Mouse (Mus musculus) spleen, adult 18-20 months (tissue): Measurements from ENCODE around the gene Olfr1012.
"Not testable (repeated sequence)": the region's sequence is repeated elsewhere in the genome, so short reads cannot be mapped to it uniquely, and the experiment has no call there.

Experiments used
- DNase-seq, 2 experiments: peaks; one replicate each; pipeline ENCODE4 v3.0.0; 2022; ENCODE audit warnings: mixed read lengths in 2 of 2

Gene Olfr1012

DNA sequence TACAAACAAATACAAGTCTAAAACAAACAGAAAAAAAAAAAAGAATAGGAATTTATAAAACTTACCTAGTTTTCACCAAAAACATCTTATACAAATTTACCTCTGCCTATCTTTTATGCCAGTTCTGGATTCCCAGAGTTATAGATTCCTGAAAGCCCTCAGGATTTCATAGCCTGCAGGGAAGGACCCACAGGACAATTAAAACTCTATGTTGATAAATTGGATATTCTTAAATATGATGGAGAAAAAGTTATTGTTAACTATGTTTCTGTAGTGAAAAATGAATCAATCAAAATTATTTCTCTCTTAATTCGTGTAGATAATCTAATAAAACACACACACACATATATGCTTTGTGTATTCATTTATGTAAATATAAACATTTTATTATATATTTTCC is at the start of gene Olfr1012:
Gene Olfr1012 (minus strand): TSS at position 101 of the 400 bp plus-strand sequence.
- DNase-seq, result no peak

DNA sequence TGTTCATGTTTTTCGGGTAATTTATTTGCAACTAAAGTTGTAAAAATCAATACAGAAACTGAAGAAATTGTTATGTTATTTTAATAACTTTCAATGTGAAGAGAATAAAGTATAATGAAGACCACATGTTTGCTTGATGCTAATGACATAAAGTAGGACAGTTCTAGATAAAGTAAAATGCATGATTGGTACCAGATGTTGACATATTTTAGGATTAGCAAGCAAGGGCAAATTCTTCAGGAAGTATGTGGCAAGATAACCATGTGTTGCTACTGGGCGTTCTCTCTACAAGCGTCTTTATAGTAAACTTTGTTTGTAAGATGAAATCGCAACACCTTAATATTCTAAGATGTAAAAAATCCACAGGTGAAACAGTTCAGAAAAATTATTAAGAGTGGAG is 41.9 kb upstream of the Olfr1012 start:
- DNase-seq, result no peak

DNA sequence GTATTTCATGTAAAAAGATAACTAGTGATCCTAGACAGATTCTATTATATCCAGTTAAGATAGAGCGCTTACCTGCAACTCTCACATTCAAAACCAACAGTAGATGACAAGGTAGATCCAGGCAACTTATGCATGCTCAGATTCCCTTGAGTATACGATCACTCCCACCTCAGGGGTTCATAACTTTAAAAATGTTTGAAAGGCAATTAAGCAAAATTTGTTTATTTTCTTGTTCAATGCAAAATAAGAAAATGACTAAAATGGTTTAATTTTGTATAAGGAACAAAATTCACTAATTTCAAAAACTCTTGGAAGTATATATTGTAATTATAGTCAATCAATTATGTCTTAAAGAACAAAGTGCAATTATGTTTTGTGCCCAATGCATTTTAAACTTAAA is 39.9 kb upstream of the Olfr1012 start, which contains the start of gene Olfr1016:
Gene Olfr1016 (minus strand): TSS at position 101 of the 400 bp plus-strand sequence.
- no peak for DNase-seq

DNA sequence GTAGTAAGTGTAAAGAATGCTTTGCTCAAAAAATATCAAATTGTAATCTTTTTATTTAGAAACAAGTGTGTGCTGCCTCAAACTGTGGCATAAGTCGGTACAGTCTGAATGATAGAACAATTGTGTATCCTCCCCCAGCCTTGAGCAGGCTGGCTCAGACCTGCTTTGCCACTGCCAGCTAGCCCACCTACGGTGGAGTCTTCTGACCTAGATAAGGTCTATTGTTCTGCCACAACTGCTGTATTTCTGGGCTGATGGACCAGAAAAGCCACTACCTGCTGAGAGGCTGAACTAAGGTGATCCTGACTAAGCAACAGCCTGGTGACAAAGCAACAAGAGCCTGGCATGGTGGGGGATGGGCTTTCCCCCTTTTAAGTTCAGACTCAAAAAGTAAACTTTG is 29.8 kb upstream of the Olfr1012 start:
- DNase-seq, result no peak

DNA sequence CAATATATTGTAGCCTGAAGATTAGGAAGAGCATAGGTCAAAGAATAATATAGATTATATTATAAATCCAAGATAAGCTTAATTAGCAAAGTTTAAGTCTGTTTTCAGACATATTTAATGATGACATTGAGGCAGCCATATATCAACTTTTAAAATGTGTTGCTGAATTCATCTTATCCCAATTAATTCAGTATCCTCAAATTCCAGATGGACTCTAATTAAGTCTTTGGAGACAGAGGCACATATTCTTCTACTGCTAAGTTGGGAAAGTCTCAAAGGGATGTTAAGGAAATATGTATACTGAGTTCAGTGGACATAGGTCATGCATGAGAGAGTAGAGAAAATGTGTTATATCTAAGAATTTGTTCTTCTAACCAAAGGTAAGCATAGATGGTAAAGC is 19.2 kb upstream of the Olfr1012 start, which contains the start of gene Olfr1015:
Gene Olfr1015 (plus strand): TSS at position 301 of the 400 bp plus-strand sequence.
- DNase-seq, result no peak

DNA sequence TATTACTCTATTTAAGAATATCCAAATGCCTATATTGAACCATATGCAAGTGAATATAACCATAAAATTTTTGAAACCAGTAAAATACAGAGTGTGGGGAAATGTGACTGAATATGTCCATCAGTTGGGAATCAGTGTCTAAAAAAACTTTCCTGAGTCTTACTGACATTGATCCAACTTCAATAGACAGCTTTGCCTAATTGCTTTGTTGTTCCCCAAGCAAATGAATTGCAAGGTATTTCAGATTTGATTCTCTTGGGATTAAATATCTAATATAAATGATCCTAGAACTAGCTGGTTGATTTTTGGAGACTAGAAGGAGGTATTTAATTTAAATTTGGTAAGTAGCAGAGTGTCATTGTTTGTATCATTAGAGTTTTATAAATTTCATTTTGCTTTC is 9.8 kb upstream of the Olfr1012 start, which contains the start of gene Olfr1014:
Gene Olfr1014 (plus strand): TSS at position 301 of the 400 bp plus-strand sequence.
- no peak for DNase-seq

DNA sequence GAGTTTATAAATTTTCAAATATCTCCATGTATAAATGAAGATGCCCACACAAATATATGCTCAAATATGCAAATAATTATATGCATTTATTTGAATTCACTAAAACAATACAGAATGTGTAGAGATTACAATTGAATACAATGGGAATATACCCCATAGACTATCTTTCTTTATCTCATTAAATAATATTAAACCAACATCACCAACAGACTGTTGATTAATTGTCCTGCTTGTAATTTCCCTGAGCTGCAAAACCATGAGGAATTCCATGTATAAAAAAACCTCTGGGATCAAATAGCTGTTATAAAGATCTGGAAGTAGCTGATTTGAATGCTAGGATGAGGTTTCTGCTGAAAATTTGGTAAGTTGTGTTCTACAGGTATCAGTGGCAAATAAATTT is 4.2 kb upstream of the Olfr1012 start, which contains the start of gene Olfr1013:
Gene Olfr1013 (plus strand): TSS at position 301 of the 400 bp plus-strand sequence.
- no peak for DNase-seq

DNA sequence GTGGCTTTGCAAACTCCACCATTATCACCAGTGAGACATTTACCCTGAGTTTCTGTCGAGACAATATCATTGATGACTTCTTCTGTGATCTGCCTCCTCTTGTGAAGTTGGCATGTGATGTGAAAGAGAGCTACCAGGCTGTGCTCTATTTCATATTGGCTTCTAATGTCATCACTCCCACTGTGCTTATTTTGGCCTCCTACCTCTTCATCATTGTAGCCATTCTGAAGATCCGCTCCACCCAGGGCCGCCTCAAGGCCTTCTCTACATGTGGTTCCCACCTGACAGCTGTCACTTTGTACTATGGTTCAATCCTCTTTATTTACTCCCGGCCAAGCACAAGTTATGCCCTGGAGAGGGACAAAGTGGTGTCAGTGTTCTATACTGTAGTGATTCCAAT is 8.7 kb downstream of the Olfr1012 start:
- DNase-seq, result no peak

DNA sequence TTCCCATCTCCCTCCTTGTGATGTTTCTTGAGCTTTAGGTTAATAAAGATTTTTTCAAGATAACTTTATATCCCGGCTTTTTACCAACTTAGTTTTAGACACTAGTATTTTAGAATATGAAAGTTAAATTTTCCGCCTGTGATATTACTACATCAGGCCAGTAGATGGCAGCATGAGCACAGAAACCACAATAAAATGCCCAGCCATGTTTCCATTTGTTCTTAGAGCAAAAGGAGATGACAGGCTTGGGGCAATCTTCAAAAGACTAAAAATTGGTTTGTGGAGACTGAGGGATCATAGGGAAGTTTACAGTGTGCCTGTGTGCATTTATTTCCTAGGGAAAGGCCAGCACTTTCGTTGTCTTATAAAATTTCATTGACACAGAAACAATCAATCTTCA is 36.8 kb downstream of the Olfr1012 start:
- DNase-seq, result no peak

DNA sequence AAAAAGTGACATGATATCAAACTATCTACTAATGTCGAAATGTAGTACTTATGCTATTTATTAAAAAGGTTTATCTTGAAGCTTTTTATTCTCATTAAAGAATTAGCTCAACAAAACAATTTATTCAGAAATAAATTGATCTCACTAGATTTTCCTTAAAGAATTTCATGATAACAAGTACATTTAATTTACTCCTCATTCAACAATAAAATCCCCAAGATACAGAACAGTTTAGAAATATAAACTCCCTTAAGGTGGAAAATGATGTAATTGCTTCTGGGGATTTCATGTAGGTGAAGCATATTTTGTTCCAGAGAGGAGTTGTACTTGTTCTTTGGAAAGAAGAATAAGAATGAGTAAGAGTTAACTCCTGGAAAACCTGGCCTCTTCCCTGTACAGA is 47.4 kb downstream of the Olfr1012 start, which contains the start of gene Olfr1009:
Gene Olfr1009 (plus strand): TSS at position 301 of the 400 bp plus-strand sequence.
- no peak for DNase-seq

DNA sequence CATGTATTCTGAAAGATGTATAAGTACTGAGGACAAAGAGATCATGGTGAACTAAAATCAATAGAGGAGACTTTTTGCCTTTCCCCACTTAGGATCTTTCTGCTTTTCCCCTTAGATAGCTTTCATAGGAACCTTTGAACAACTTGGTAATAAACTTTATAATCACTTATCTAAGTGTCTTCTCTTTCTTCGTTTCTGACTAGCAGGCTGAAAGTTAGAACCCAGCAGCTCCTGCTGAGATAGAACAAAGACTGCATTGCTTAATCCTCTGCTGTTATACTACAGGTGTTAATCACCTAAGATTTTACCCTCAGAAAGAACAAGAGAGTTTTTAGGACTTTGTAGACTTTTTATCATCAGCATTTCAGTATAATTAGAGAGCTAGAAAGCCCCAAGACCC is 51.4 kb downstream of the Olfr1012 start:
- no peak for DNase-seq

DNA sequence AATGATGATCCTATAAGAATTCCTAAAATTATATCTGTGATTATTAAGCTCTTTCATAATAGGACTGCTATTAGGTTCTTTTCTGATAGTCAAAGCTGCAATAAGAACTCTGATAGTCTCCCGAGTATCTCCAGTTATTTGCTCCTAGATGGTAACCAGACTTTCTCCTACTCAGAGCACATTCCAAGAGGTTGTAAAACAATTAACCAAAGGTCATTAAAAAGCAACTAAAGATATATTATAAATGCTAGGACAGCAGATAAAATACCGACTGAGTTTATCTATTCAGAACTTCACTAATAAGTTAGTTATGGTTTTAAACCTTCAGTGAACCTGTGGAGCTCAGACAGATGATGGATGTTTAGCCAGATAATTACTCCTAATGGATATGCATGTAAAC is 51.9 kb downstream of the Olfr1012 start:
- DNase-seq, result not testable (repeated sequence)
